Mouse (Mus musculus): ENCODE data around the gene Anks1b. TPM values are rescaled to one million over a fixed set of nuclear protein-coding genes. Genes with fewer than 3 reads are reported as not detected.

Gene Anks1b
- polyA plus RNA-seq, 1 experiment from 2014 or later: 46.0 TPM

GRCm38 (mm10) chr10:90970560-90970959, 1097.3 kb downstream of the Anks1b start:
- Histone ChIP-seq H3K4me2 (replicated peaks) (no peak overlapping the region), H3K9me3 (no peaks in the 10 kb centered on the region), H3K27me3 (peaks cover 44% of the 10 kb centered on the region), H3K36me3 (no peaks in the 10 kb centered on the region), H3K27ac (no peak overlapping the region), H3K9ac (replicated peaks) (no peak overlapping the region), H3K4me3 (replicated peaks) (no peak overlapping the region), H3K4me1 (replicated peaks) (peaks cover 11% of the 10 kb centered on the region)
- no peak for ATAC-seq
- 36% methylated on average over 4 of the region's 4 CpGs for WGBS

GRCm38 (mm10) chr10:90974084-90974483, 1100.8 kb downstream of the Anks1b start:
- Histone ChIP-seq H3K36me3 (no peaks in the 10 kb centered on the region), H3K4me2 (replicated peaks) (no peak overlapping the region), H3K27ac (no peak overlapping the region), H3K4me3 (replicated peaks) (no peak overlapping the region), H3K9me3 (no peaks in the 10 kb centered on the region), H3K27me3 (peaks cover 14% of the 10 kb centered on the region), H3K4me1 (replicated peaks) (peaks cover 11% of the 10 kb centered on the region), H3K9ac (replicated peaks) (no peak overlapping the region)
- no peak for ATAC-seq
- 78% methylated on average over 2 of the region's 2 CpGs for WGBS

- Histone ChIP-seq H3K4me2 (replicated peaks) (no peak overlapping the region), H3K4me3 (replicated peaks) (no peak overlapping the region), H3K27me3 (peaks cover 10% of the 10 kb centered on the region; the same call in 1 of the 2 replicates), H3K4me1 (replicated peaks) (peaks cover 7% of the 10 kb centered on the region), H3K36me3 (no peaks in the 10 kb centered on the region), H3K27ac (no peak overlapping the region), H3K9ac (replicated peaks) (no peak overlapping the region), H3K9me3 (no peaks in the 10 kb centered on the region)
- ATAC-seq: no peak
- WGBS: 83% methylated on average over 6 of the region's 6 CpGs
Observed at GRCm38 (mm10) chr10:90974491-90974890, 1101.2 kb downstream of the Anks1b start.

GRCm38 (mm10) chr10:90981811-90982210, 1108.5 kb downstream of the Anks1b start:
- Histone ChIP-seq H3K9ac (replicated peaks) (no peak overlapping the region), H3K4me2 (replicated peaks) (no peak overlapping the region), H3K27me3 (no peaks in the 10 kb centered on the region), H3K4me1 (replicated peaks) (no peaks in the 10 kb centered on the region), H3K27ac (no peak overlapping the region), H3K4me3 (replicated peaks) (no peak overlapping the region), H3K9me3 (no peaks in the 10 kb centered on the region), H3K36me3 (peaks cover 3% of the 10 kb centered on the region; the same call in 1 of the 2 replicates)
- WGBS: 97% methylated on average over 4 of the region's 4 CpGs
- no peak for ATAC-seq

GRCm38 (mm10) chr10:90983046-90983445, 1109.7 kb downstream of the Anks1b start:
- no peak overlapping the region for H3K27ac ChIP-seq
- no peaks in the 10 kb centered on the region for H3K4me1 ChIP-seq (replicated peaks)
- H3K36me3 ChIP-seq: peaks cover 3% of the 10 kb centered on the region; the same call in 1 of the 2 replicates
- no peak overlapping the region for H3K9ac ChIP-seq (replicated peaks)
- no peak overlapping the region for H3K4me2 ChIP-seq (replicated peaks)
- no peaks in the 10 kb centered on the region for H3K9me3 ChIP-seq
- no peaks in the 10 kb centered on the region for H3K27me3 ChIP-seq
- ATAC-seq: no peak
- WGBS: 93% methylated on average over 8 of the region's 8 CpGs
- H3K4me3 ChIP-seq (replicated peaks): no peak overlapping the region

GRCm38 (mm10) chr10:90990340-90990739, 1117.0 kb downstream of the Anks1b start:
- Histone ChIP-seq H3K27ac (no peak overlapping the region), H3K4me1 (replicated peaks) (no peaks in the 10 kb centered on the region), H3K4me3 (replicated peaks) (no peak overlapping the region), H3K4me2 (replicated peaks) (no peak overlapping the region), H3K9ac (replicated peaks) (no peak overlapping the region), H3K9me3 (no peaks in the 10 kb centered on the region), H3K27me3 (no peaks in the 10 kb centered on the region), H3K36me3 (peaks cover 36% of the 10 kb centered on the region)
- WGBS: 91% methylated on average over 6 of the region's 6 CpGs
- ATAC-seq: no peak

GRCm38 (mm10) chr10:90992237-90992636, 1118.9 kb downstream of the Anks1b start:
- no peaks in the 10 kb centered on the region for H3K4me1 ChIP-seq (replicated peaks)
- H3K9ac ChIP-seq (replicated peaks): no peak overlapping the region
- no peak for ATAC-seq
- H3K9me3 ChIP-seq: no peaks in the 10 kb centered on the region
- H3K27me3 ChIP-seq: no peaks in the 10 kb centered on the region
- no peak overlapping the region for H3K4me2 ChIP-seq (replicated peaks)
- no peak overlapping the region for H3K27ac ChIP-seq
- 84% methylated on average over 6 of the region's 6 CpGs for WGBS
- H3K36me3 ChIP-seq: peaks cover 52% of the 10 kb centered on the region
- H3K4me3 ChIP-seq (replicated peaks): no peak overlapping the region

- Histone ChIP-seq H3K4me3 (replicated peaks) (no peak overlapping the region), H3K27ac (no peak overlapping the region), H3K9ac (replicated peaks) (no peak overlapping the region), H3K27me3 (no peaks in the 10 kb centered on the region), H3K4me2 (replicated peaks) (no peak overlapping the region), H3K4me1 (replicated peaks) (no peaks in the 10 kb centered on the region), H3K36me3 (peaks cover 50% of the 10 kb centered on the region), H3K9me3 (no peaks in the 10 kb centered on the region)
- no peak for ATAC-seq
- WGBS: 85% methylated on average over 5 of the region's 5 CpGs
Observed at GRCm38 (mm10) chr10:90993869-90994268, 1120.6 kb downstream of the Anks1b start.

- H3K4me1 ChIP-seq (replicated peaks): no peaks in the 10 kb centered on the region
- H3K36me3 ChIP-seq: peaks cover 25% of the 10 kb centered on the region
- H3K9me3 ChIP-seq: no peaks in the 10 kb centered on the region
- H3K27ac ChIP-seq: no peak overlapping the region
- H3K9ac ChIP-seq (replicated peaks): no peak overlapping the region
- no peaks in the 10 kb centered on the region for H3K27me3 ChIP-seq
- ATAC-seq: no peak
- 91% methylated on average over 5 of the region's 5 CpGs for WGBS
- no peak overlapping the region for H3K4me2 ChIP-seq (replicated peaks)
- no peak overlapping the region for H3K4me3 ChIP-seq (replicated peaks)
Observed at GRCm38 (mm10) chr10:90999899-91000298, 1126.6 kb downstream of the Anks1b start.

GRCm38 (mm10) chr10:91001421-91001820, 1128.1 kb downstream of the Anks1b start:
- H3K9ac ChIP-seq (replicated peaks): no peak overlapping the region
- no peak overlapping the region for H3K27ac ChIP-seq
- peaks cover 13% of the 10 kb centered on the region for H3K36me3 ChIP-seq
- H3K4me3 ChIP-seq (replicated peaks): no peak overlapping the region
- 80% methylated on average over 13 of the region's 13 CpGs for WGBS
- H3K9me3 ChIP-seq: no peaks in the 10 kb centered on the region
- no peak for ATAC-seq
- H3K4me2 ChIP-seq (replicated peaks): no peak overlapping the region
- no peaks in the 10 kb centered on the region for H3K4me1 ChIP-seq (replicated peaks)
- no peaks in the 10 kb centered on the region for H3K27me3 ChIP-seq

GRCm38 (mm10) chr10:91005858-91006538, 1132.7 kb downstream of the Anks1b start:
- Histone ChIP-seq H3K9me3 (no peaks in the 10 kb centered on the region), H3K4me2 (replicated peaks) (no peak overlapping the region), H3K9ac (replicated peaks) (no peak overlapping the region), H3K27ac (no peak overlapping the region), H3K4me1 (replicated peaks) (no peaks in the 10 kb centered on the region), H3K4me3 (replicated peaks) (no peak overlapping the region), H3K27me3 (no peaks in the 10 kb centered on the region), H3K36me3 (peaks cover 29% of the 10 kb centered on the region)
- ATAC-seq: no peak
- 93% methylated on average over 12 of the region's 12 CpGs for WGBS
